Mouse (Mus musculus): ENCODE data around the gene Cobll1. TPM values are rescaled to one million over a fixed set of nuclear protein-coding genes. Genes with fewer than 3 reads are reported as not detected.

Gene Cobll1
- polyA plus RNA-seq (2015; fragmentation: Nextera tagmentation; extraction: Ambion mirVana) = 17.1 and 19.3 TPM in 2 replicates

DNA sequence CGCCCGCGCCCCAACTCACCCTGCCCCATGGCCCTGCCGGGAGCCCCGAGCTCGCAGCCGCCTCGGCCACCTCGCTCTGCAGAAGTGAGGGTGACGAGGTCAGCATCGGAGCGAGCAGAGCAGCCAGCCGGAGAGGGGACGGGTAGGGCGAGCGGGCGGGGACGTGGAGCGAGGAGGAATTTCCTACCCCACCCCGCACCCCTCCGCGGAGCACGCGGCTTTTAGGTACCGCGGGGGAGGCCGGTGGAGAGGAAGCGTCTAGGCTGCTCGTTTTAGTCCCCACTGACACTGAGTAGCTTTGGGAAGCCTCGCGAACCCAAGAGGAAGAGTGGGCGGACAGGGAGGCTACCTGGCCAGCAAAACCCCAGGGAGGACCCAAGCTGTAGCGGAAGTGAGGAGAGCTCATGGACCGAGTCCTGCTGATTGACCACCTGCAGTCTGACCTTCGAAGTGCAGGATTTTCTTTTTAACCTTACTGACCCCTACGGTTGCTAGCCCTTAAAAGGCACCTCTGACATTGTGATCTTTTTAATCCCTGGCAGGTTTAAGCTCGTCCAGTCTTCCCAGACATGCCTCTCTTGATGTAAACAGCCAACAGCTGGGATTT, at the start of gene Cobll1:
Cobll1 (minus strand) TSS at position 440 of the 607 bp plus-strand sequence.
- H3K27ac ChIP-seq (ENCODE audit: low read length) = peak within 1 kb of the TSS; percentile 97
- peak within 1 kb of the TSS; percentile 93 for H3K9ac ChIP-seq (ENCODE audit: low read length)
- WGBS = under 1% methylated on average over 37 of the region's 37 CpGs
- H3K4me3 ChIP-seq (replicated peaks; ENCODE audit: low read length) = peak within 1 kb of the TSS; percentile 83
- no peaks in the 10 kb centered on the region for H3K9me3 ChIP-seq (replicated peaks; ENCODE audit: control insufficient read depth, low read length)
- ATAC-seq (ENCODE audit: insufficient read depth, low FRiP score) = peak; percentile 63
- no peaks in the 10 kb centered on the region for H3K36me3 ChIP-seq (ENCODE audit: control insufficient read depth, insufficient read depth, low read length)
- H3K4me1 ChIP-seq (ENCODE audit: control insufficient read depth, insufficient read depth, low read length) = peaks cover 10% of the 10 kb centered on the region; the same call in 1 of the 2 replicates
- no peaks in the 10 kb centered on the region for H3K27me3 ChIP-seq (ENCODE audit: control insufficient read depth, insufficient read depth, low read length)
- peak within 1 kb of the TSS; percentile 86 for H3K4me2 ChIP-seq (ENCODE audit: low read depth, low read length)

DNA sequence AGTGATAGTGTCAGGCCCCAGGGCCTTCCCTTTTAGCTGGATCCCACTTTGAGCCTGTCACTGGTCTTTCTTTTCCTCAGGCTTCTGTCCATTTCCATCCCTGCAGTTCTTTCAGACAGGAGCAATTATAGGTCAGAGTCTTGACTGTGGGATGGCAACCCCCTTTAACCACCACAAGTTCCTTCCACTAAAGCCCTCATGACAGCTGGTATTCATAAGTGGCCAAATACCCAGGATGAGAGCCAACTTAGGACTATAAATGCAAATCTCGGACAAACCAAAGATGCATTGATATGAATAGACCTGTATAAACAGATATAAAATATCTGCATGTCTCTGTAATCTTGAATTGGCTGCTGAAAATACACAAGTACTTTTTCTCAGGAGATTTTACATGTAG, 49.5 kb upstream of the Cobll1 start:
- no peaks in the 10 kb centered on the region for H3K36me3 ChIP-seq (ENCODE audit: control insufficient read depth, insufficient read depth, low read length)
- H3K4me2 ChIP-seq (ENCODE audit: low read depth, low read length) = no peak overlapping the region
- H3K27ac ChIP-seq (ENCODE audit: low read length) = no peak overlapping the region
- H3K9me3 ChIP-seq (replicated peaks; ENCODE audit: control insufficient read depth, low read length) = no peaks in the 10 kb centered on the region
- no peak for ATAC-seq (ENCODE audit: insufficient read depth, low FRiP score)
- H3K27me3 ChIP-seq (ENCODE audit: control insufficient read depth, insufficient read depth, low read length) = no peaks in the 10 kb centered on the region
- no peak overlapping the region for H3K4me3 ChIP-seq (replicated peaks; ENCODE audit: low read length)
- H3K9ac ChIP-seq (ENCODE audit: low read length) = no peak overlapping the region
- WGBS = 80% methylated on average over 1 of the region's 1 CpGs
- H3K4me1 ChIP-seq (ENCODE audit: control insufficient read depth, insufficient read depth, low read length) = no peaks in the 10 kb centered on the region

DNA sequence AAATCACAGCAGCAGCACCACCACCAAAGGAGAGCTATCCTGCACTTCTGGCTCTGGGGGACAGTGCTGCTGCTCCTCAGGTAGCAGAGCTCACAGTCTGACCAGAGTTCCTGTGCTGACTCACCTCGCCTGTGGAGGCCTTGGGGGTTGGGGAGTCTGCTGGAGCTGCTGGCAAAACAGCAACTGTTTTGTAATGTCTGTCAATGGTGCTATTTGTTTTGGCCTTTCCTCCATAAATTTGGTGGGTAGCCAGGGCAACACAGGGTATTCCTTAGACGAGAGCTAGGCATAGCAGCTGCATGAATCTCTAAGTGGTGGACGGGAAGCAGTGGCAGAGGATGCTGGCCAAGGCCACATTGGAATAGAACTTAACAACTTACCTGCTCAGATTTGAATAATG, 46.2 kb upstream of the Cobll1 start:
- Histone ChIP-seq H3K36me3 (ENCODE audit: control insufficient read depth, insufficient read depth, low read length) (no peaks in the 10 kb centered on the region), H3K4me1 (ENCODE audit: control insufficient read depth, insufficient read depth, low read length) (no peaks in the 10 kb centered on the region), H3K27ac (ENCODE audit: low read length) (no peak overlapping the region), H3K4me2 (ENCODE audit: low read depth, low read length) (no peak overlapping the region), H3K9ac (ENCODE audit: low read length) (no peak overlapping the region), H3K4me3 (replicated peaks; ENCODE audit: low read length) (no peak overlapping the region), H3K27me3 (ENCODE audit: control insufficient read depth, insufficient read depth, low read length) (no peaks in the 10 kb centered on the region), H3K9me3 (replicated peaks; ENCODE audit: control insufficient read depth, low read length) (no peaks in the 10 kb centered on the region)
- ATAC-seq (ENCODE audit: insufficient read depth, low FRiP score) = no peak
- WGBS = 47% methylated on average over 3 of the region's 3 CpGs

DNA sequence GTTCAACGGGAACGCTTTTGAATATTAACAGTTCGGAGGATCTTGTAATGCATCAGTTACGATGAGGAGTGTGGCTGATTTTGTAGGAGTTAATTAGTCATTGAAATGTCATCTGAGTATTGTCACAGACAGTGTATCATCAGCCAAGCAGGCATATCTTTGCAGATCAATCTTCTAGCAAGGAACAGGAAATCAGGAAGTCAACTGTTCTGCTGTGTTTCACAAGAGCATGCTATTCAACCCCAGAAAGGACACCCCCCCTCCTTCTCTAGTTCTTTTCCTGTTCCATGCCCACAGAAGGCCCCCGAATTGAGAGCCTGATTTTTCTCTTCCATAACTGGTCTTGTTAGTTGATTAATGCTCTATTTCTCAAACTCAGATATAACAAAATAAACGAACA, 43.8 kb upstream of the Cobll1 start:
- H3K27ac ChIP-seq (ENCODE audit: low read length) = no peak overlapping the region
- no peaks in the 10 kb centered on the region for H3K27me3 ChIP-seq (ENCODE audit: control insufficient read depth, insufficient read depth, low read length)
- 78% methylated on average over 6 of the region's 6 CpGs for WGBS
- no peak overlapping the region for H3K9ac ChIP-seq (ENCODE audit: low read length)
- H3K36me3 ChIP-seq (ENCODE audit: control insufficient read depth, insufficient read depth, low read length) = no peaks in the 10 kb centered on the region
- H3K4me2 ChIP-seq (ENCODE audit: low read depth, low read length) = no peak overlapping the region
- ATAC-seq (ENCODE audit: insufficient read depth, low FRiP score) = no peak
- H3K4me3 ChIP-seq (replicated peaks; ENCODE audit: low read length) = no peak overlapping the region
- peaks cover 3% of the 10 kb centered on the region; the same call in 1 of the 2 replicates for H3K4me1 ChIP-seq (ENCODE audit: control insufficient read depth, insufficient read depth, low read length)
- H3K9me3 ChIP-seq (replicated peaks; ENCODE audit: control insufficient read depth, low read length) = no peaks in the 10 kb centered on the region

DNA sequence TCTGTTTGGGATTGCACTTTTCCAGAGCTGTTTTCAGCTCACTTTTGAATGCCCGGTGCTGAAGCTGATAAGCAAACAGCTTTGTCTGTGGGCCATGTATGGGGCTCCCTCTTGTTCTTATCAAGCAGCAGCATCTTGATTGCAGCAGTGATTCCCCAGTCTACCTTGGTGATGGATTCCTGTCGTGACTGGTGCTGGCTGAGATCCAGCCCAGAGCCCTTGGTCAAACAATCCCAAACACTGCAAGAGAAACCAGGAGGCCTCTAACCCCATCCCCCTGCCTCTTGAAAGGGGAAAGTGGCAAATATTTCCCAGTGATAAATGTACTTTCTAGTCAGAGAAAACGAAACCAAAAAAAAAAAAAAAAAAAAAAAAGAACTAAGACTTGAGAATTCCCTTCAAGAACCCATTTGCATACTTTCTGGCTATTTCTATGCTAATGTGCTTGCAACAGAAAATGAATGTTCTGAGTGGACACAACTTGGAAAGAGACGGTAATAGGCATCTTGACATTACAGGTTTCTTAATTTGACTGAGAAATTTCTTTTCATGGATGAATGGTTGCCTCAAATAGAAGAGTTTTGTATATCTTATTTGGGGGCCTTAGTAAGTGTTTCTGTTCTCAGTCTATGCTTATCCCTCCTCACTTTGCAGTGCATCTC, 40.0 kb upstream of the Cobll1 start:
- no peak for ATAC-seq (ENCODE audit: insufficient read depth, low FRiP score)

GRCm38 (mm10) chr2:65275443-65276061, 36.3 kb upstream of the Cobll1 start:
- Histone ChIP-seq H3K4me3 (replicated peaks; ENCODE audit: low read length) (no peak overlapping the region), H3K4me2 (ENCODE audit: low read depth, low read length) (no peak overlapping the region), H3K36me3 (ENCODE audit: control insufficient read depth, insufficient read depth, low read length) (no peaks in the 10 kb centered on the region), H3K9ac (ENCODE audit: low read length) (no peak overlapping the region), H3K4me1 (ENCODE audit: control insufficient read depth, insufficient read depth, low read length) (peaks cover 3% of the 10 kb centered on the region; the same call in 1 of the 2 replicates), H3K9me3 (replicated peaks; ENCODE audit: control insufficient read depth, low read length) (no peaks in the 10 kb centered on the region), H3K27ac (ENCODE audit: low read length) (no peak overlapping the region), H3K27me3 (ENCODE audit: control insufficient read depth, insufficient read depth, low read length) (no peaks in the 10 kb centered on the region)
- WGBS = 72% methylated on average over 6 of the region's 6 CpGs
- ATAC-seq (ENCODE audit: insufficient read depth, low FRiP score) = no peak

More for the DNA sequence above, 40.0 kb upstream of the Cobll1 start:
- H3K36me3 ChIP-seq (ENCODE audit: control insufficient read depth, insufficient read depth, low read length) = no peaks in the 10 kb centered on the region
- H3K9me3 ChIP-seq (replicated peaks; ENCODE audit: control insufficient read depth, low read length) = no peaks in the 10 kb centered on the region
- peaks cover 3% of the 10 kb centered on the region; the same call in 1 of the 2 replicates for H3K4me1 ChIP-seq (ENCODE audit: control insufficient read depth, insufficient read depth, low read length)
- WGBS = 18% methylated on average over 4 of the region's 4 CpGs
- no peak overlapping the region for H3K4me3 ChIP-seq (replicated peaks; ENCODE audit: low read length)
- H3K27me3 ChIP-seq (ENCODE audit: control insufficient read depth, insufficient read depth, low read length) = no peaks in the 10 kb centered on the region
- H3K9ac ChIP-seq (ENCODE audit: low read length) = no peak overlapping the region
- no peak overlapping the region for H3K27ac ChIP-seq (ENCODE audit: low read length)
- no peak overlapping the region for H3K4me2 ChIP-seq (ENCODE audit: low read depth, low read length)

GRCm38 (mm10) chr2:65273910-65274309, 34.7 kb upstream of the Cobll1 start:
- Histone ChIP-seq H3K36me3 (ENCODE audit: control insufficient read depth, insufficient read depth, low read length) (no peaks in the 10 kb centered on the region), H3K4me2 (ENCODE audit: low read depth, low read length) (no peak overlapping the region), H3K4me1 (ENCODE audit: control insufficient read depth, insufficient read depth, low read length) (peaks cover under 1% of the 10 kb centered on the region; the same call in 1 of the 2 replicates), H3K9ac (ENCODE audit: low read length) (no peak overlapping the region), H3K27ac (ENCODE audit: low read length) (no peak overlapping the region), H3K27me3 (ENCODE audit: control insufficient read depth, insufficient read depth, low read length) (no peaks in the 10 kb centered on the region), H3K4me3 (replicated peaks; ENCODE audit: low read length) (no peak overlapping the region), H3K9me3 (replicated peaks; ENCODE audit: control insufficient read depth, low read length) (no peaks in the 10 kb centered on the region)
- ATAC-seq (ENCODE audit: insufficient read depth, low FRiP score) = no peak
- WGBS = 57% methylated on average over 2 of the region's 2 CpGs

GRCm38 (mm10) chr2:65268731-65269130, 29.5 kb upstream of the Cobll1 start:
- Histone ChIP-seq H3K9me3 (replicated peaks; ENCODE audit: control insufficient read depth, low read length) (no peaks in the 10 kb centered on the region), H3K4me1 (ENCODE audit: control insufficient read depth, insufficient read depth, low read length) (no peaks in the 10 kb centered on the region), H3K4me3 (replicated peaks; ENCODE audit: low read length) (no peak overlapping the region), H3K36me3 (ENCODE audit: control insufficient read depth, insufficient read depth, low read length) (no peaks in the 10 kb centered on the region), H3K4me2 (ENCODE audit: low read depth, low read length) (no peak overlapping the region), H3K27ac (ENCODE audit: low read length) (no peak overlapping the region), H3K9ac (ENCODE audit: low read length) (no peak overlapping the region), H3K27me3 (ENCODE audit: control insufficient read depth, insufficient read depth, low read length) (no peaks in the 10 kb centered on the region)
- WGBS = 92% methylated on average over 6 of the region's 6 CpGs
- no peak for ATAC-seq (ENCODE audit: insufficient read depth, low FRiP score)

DNA sequence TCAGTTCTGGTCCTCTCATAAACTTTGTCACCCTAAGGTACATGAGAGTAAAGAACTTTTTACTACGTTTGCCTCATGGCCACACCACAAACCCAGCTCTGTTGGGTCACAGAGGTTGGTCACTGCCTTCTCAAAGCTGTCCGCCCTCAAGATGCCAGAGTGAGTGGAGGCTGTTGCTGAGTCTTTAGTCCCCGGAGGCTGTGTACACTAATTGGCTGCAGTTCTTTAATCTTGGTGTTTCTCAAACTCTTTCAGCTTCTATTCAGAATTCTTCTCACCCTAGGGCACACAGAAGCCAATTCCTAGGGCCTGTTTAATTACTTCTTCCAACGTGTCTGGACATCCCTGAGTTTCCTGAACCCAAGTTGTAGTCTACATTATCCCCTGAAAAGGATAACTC, 28.6 kb upstream of the Cobll1 start:
- no peak overlapping the region for H3K4me3 ChIP-seq (replicated peaks; ENCODE audit: low read length)
- 48% methylated on average over 4 of the region's 4 CpGs for WGBS
- H3K27ac ChIP-seq (ENCODE audit: low read length) = peak overlapping the region; percentile 24; the same call in 1 of the 2 replicates
- H3K27me3 ChIP-seq (ENCODE audit: control insufficient read depth, insufficient read depth, low read length) = no peaks in the 10 kb centered on the region
- no peaks in the 10 kb centered on the region for H3K36me3 ChIP-seq (ENCODE audit: control insufficient read depth, insufficient read depth, low read length)
- no peak overlapping the region for H3K9ac ChIP-seq (ENCODE audit: low read length)
- no peak for ATAC-seq (ENCODE audit: insufficient read depth, low FRiP score)
- no peak overlapping the region for H3K4me2 ChIP-seq (ENCODE audit: low read depth, low read length)
- H3K9me3 ChIP-seq (replicated peaks; ENCODE audit: control insufficient read depth, low read length) = no peaks in the 10 kb centered on the region
- H3K4me1 ChIP-seq (ENCODE audit: control insufficient read depth, insufficient read depth, low read length) = no peaks in the 10 kb centered on the region
